Mouse (Mus musculus) ES-Bruce4 (cell line): ENCODE data around the gene Slc2a13. TPM values are rescaled to one million over a fixed set of nuclear protein-coding genes. Genes with fewer than 3 reads are reported as not detected.

ENCODE experiments used
- H3K27ac ChIP-seq: 2 replicates; pipeline ENCODE4 v1.5.1; 2012; ENCODE audit warnings: low read length, inconsistent platforms; ENCODE audit not compliant: insufficient read depth
- H3K27me3 ChIP-seq: 2 replicates; pipeline ENCODE4 v1.6.1; 2012; ENCODE audit warnings: mild to moderate bottlenecking, low read length, inconsistent platforms; ENCODE audit not compliant: control insufficient read depth, poor library complexity, insufficient read depth, severe bottlenecking
- H3K36me3 ChIP-seq: 2 replicates; pipeline ENCODE4 v1.6.1; 2012; ENCODE audit warnings: inconsistent platforms, mild to moderate bottlenecking, low read length, moderate library complexity; ENCODE audit not compliant: control insufficient read depth, poor library complexity, insufficient read depth, severe bottlenecking
- H3K4me1 ChIP-seq: one replicate; pipeline ENCODE4 v1.8.1; 2011; ENCODE audit warnings: low read length; ENCODE audit not compliant: control insufficient read depth, insufficient read depth
- H3K4me3 ChIP-seq: 2 replicates; pipeline ENCODE4 v1.5.1; 2011; ENCODE audit warnings: low read depth, mild to moderate bottlenecking, low read length
- H3K9ac ChIP-seq: 2 replicates; pipeline ENCODE4 v1.6.1; 2012; ENCODE audit warnings: low read depth, mild to moderate bottlenecking, inconsistent platforms; ENCODE audit not compliant: poor library complexity, severe bottlenecking
- H3K9me3 ChIP-seq: replicated peaks from 2 replicates; pipeline ENCODE4 v1.6.1; 2012; ENCODE audit warnings: mild to moderate bottlenecking, low read length, inconsistent platforms; ENCODE audit not compliant: control insufficient read depth, poor library complexity, insufficient read depth, severe bottlenecking
- CTCF ChIP-seq: IDR thresholded peaks from one replicate; pipeline ENCODE4 v1.8.1; 2011; ENCODE audit warnings: low read depth, low read length
- EP300 ChIP-seq: IDR thresholded peaks from 2 replicates; pipeline ENCODE4 v1.6.1; 2011; ENCODE audit warnings: low read depth, low read length; ENCODE audit not compliant: insufficient read depth
- POLR2A ChIP-seq: IDR thresholded peaks from one replicate; pipeline ENCODE4 v1.8.1; 2011; ENCODE audit warnings: low read length; ENCODE audit not compliant: insufficient read depth
- polyA plus RNA-seq: library from polyadenylated mRNA; stranded (reverse); fragments of >200 nt; gene quantifications from 2 replicates; pipeline ENCODE4 v1.2.4, GENCODE M21; 2011; ENCODE audit warnings: low read depth; ENCODE audit not compliant: missing spikeins, insufficient read depth, insufficient read length

Gene Slc2a13
- polyA plus RNA-seq, 1 experiment, result not detected

- H3K4me1 ChIP-seq, result no peaks in the 10 kb centered on the region
- no peak overlapping the region for H3K9ac ChIP-seq
- TF ChIP-seq POLR2A, result no peak
- H3K36me3 ChIP-seq, result no peaks in the 10 kb centered on the region
- no peak overlapping the region for H3K4me3 ChIP-seq
- H3K27ac ChIP-seq, result no peak overlapping the region
- no peaks in the 10 kb centered on the region for H3K9me3 ChIP-seq
- H3K27me3 ChIP-seq, result no peaks in the 10 kb centered on the region
These were observed 7.9 kb downstream of the Slc2a13 start for GRCm38 (mm10) chr15:91565025-91565605.

GRCm38 (mm10) chr15:91561728-91562127 lies 11.3 kb downstream of the Slc2a13 start:
- H3K4me3 ChIP-seq, result no peak overlapping the region
- H3K9ac ChIP-seq, result no peak overlapping the region
- H3K27me3 ChIP-seq, result no peaks in the 10 kb centered on the region
- TF ChIP-seq EP300, result no peak
- no peaks in the 10 kb centered on the region for H3K36me3 ChIP-seq
- no peaks in the 10 kb centered on the region for H3K4me1 ChIP-seq
- H3K27ac ChIP-seq, result no peak overlapping the region
- H3K9me3 ChIP-seq, result no peaks in the 10 kb centered on the region

- TF ChIP-seq EP300, result no peak
- no peak for TF ChIP-seq POLR2A
- no peak for TF ChIP-seq CTCF
These were observed 17.7 kb downstream of the Slc2a13 start for GRCm38 (mm10) chr15:91555336-91555736.

GRCm38 (mm10) chr15:91548586-91549268 lies 24.3 kb downstream of the Slc2a13 start:
- H3K36me3 ChIP-seq, result no peaks in the 10 kb centered on the region
- H3K4me3 ChIP-seq, result no peak overlapping the region
- TF ChIP-seq EP300 (no peak), POLR2A (no peak), CTCF (no peak)
- no peaks in the 10 kb centered on the region for H3K27me3 ChIP-seq
- H3K27ac ChIP-seq, result no peak overlapping the region
- no peak overlapping the region for H3K9ac ChIP-seq
- no peaks in the 10 kb centered on the region for H3K9me3 ChIP-seq
- no peaks in the 10 kb centered on the region for H3K4me1 ChIP-seq

More at GRCm38 (mm10) chr15:91555336-91555736, 17.7 kb downstream of the Slc2a13 start:
- no peaks in the 10 kb centered on the region for H3K9me3 ChIP-seq
- no peak overlapping the region for H3K27ac ChIP-seq
- no peaks in the 10 kb centered on the region for H3K27me3 ChIP-seq
- no peaks in the 10 kb centered on the region for H3K36me3 ChIP-seq
- no peaks in the 10 kb centered on the region for H3K4me1 ChIP-seq
- no peak overlapping the region for H3K9ac ChIP-seq
- H3K4me3 ChIP-seq, result no peak overlapping the region

- Histone ChIP-seq H3K9me3 (no peaks in the 10 kb centered on the region), H3K9ac (no peak overlapping the region), H3K27me3 (no peaks in the 10 kb centered on the region), H3K36me3 (no peaks in the 10 kb centered on the region), H3K4me3 (no peak overlapping the region), H3K4me1 (no peaks in the 10 kb centered on the region), H3K27ac (no peak overlapping the region)
- TF ChIP-seq EP300 (no peak), POLR2A (no peak), CTCF (no peak)
These were observed 28.5 kb downstream of the Slc2a13 start for GRCm38 (mm10) chr15:91544586-91544985.

- TF ChIP-seq POLR2A, result no peak
- TF ChIP-seq EP300, result no peak
- TF ChIP-seq CTCF, result no peak
- no peak overlapping the region for H3K4me3 ChIP-seq
- no peak overlapping the region for H3K27ac ChIP-seq
- H3K4me1 ChIP-seq, result no peaks in the 10 kb centered on the region
- no peak overlapping the region for H3K9ac ChIP-seq
- H3K36me3 ChIP-seq, result no peaks in the 10 kb centered on the region
- H3K27me3 ChIP-seq, result no peaks in the 10 kb centered on the region; the same call in 1 of the 2 replicates
- no peaks in the 10 kb centered on the region for H3K9me3 ChIP-seq
These were observed 34.6 kb downstream of the Slc2a13 start for GRCm38 (mm10) chr15:91538439-91538838.
